Mouse (Mus musculus) spleen, postnatal 14 days (tissue): ENCODE data around the gene Lrrk2.
A peak's percentile ranks its signal among the peaks of the same experiment; 100 is the strongest.

Experiments used
- DNase-seq, 2 experiments: peaks; one replicate each; pipeline ENCODE4 v3.0.0; 2021 to 2022; ENCODE audit warnings: low spot score in 2 of 2

Lrrk2 gene

DNA sequence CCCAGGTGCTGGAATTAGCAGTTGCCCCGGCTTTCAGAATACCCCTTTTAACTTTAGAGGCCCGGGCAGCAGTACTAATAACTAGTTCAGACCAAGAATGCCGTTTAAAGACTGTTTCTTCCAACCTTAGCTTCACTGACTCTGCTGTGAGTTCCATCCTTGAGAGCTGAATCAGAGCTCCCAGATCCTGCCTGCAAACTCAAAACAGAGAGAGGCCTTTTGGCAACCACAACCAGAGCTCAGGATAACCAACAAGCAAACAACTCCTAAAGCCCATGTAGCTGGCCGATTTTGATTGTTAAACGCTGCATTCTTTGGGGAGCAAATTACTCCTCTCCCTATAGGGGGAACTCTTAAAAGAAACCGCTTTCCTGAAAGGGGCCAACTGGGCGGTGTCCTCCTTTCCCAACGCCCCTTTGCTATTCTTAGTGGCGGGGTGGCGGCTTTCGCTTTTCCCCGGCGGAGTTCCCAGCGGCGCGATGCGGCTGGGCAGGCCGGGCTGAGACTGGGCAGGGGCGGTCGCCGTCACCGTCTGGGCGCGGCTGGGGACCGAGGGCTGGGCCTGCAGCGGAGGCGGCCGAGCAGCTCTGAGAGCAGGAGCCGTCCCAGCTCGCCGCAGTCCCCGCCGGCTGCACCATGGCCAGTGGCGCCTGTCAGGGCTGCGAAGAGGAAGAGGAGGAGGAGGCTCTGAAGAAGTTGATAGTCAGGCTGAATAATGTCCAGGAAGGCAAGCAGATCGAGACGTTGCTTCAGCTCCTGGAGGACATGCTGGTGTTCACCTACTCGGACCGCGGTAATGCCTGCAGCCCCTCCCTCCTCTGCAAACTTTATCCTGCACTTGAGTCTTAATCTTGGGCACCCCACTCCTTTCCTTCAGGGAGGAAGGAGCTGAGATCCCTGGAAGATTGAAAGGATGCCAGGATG, at the start of gene Lrrk2:
Gene Lrrk2, plus strand, starts transcription at position 531 of the 924 bp plus-strand sequence.
- DNase-seq, result peak; percentile 46 to 59

GRCm38 (mm10) chr15:91624475-91624874, 48.5 kb upstream of the Lrrk2 start:
- no peak for DNase-seq

DNA sequence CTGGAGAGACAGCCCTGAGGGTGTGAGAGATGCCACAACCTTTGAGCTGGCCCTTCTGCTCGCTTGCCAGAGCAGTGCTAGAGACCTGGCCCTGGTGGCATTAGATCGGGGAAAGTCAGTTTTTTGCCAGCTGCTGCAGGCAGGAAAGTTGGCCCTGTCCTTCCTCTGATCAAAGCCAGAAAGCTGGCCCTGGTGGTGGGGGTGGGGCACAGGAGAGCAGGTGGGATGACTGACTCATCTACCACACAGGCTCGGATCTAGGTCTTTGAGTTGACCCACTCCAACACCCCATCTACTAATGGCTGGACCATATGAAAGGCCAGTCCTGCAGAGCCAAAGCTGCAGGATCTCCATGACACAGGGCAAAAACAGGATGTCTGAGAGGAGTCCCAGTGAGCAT, 43.8 kb upstream of the Lrrk2 start:
- DNase-seq, result no peak

DNA sequence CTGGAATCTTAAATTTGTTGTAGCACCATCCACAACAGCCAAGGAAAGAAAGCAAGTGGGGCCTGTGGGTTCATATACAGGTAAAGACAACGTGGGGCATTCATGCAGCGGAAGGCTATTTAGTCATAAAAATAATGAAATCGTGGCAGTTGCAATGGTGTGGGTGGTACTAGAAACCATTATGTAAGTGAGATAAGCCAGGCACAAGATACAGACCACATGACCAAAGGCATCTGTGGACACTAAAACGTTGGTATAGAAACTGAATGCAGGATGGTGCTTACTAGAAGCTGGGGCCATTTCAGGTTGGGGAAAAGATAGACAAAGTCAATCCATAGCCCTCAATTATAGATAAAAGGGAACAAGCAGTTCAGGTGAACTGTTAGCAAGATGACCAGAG, 40.5 kb upstream of the Lrrk2 start:
- DNase-seq, result no peak

GRCm38 (mm10) chr15:91633051-91633450, 39.9 kb upstream of the Lrrk2 start:
- DNase-seq, result no peak

GRCm38 (mm10) chr15:91633806-91634205, 39.2 kb upstream of the Lrrk2 start:
- DNase-seq, result no peak

DNA sequence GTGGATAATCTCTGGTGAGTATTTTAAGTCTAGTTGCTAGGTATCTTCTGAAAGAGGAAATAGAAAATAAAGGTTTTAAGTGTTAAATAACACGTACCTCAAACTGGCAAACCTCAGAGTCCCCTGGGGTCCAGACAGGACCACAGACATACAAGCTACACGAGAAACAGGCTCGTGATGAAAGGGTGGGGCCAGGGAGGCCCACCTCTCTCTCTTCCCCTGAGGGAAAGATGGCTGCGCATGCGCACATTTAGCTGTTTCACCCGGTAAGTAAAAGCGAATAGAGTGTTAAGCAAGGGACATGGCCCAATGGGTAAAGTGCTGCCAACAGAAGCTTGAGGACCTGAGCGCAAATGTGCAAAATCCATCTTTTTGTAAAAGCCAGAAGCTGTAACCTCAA, 38.7 kb upstream of the Lrrk2 start:
- peak; percentile 62 to 72 for DNase-seq

GRCm38 (mm10) chr15:91641631-91642030, 31.3 kb upstream of the Lrrk2 start:
- DNase-seq, result no peak

- no peak for DNase-seq
Measured at GRCm38 (mm10) chr15:91642682-91643306, 30.2 kb upstream of the Lrrk2 start.

GRCm38 (mm10) chr15:91643632-91644348, 29.2 kb upstream of the Lrrk2 start:
- no peak for DNase-seq

GRCm38 (mm10) chr15:91650270-91650669, 22.7 kb upstream of the Lrrk2 start:
- no peak for DNase-seq

DNA sequence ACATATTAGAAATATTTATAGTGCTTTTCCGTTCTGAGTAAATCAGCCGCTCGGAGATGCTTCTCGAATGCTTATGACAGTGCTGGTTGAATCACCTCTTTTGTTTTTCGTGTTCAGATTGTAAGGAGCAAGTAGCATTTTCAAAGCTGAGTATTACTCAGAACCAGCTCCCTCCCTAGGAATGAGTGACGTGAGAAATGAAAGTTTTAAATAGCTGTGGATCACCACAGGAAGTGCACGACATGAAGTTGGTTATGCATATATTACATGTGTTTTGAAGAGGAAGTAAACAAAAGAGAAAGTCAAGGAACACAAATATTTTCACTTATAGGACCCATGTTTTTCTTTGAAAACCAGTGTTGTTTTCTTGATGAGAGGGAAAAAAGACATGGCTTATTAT, 21.5 kb upstream of the Lrrk2 start:
- DNase-seq, result no peak

GRCm38 (mm10) chr15:91658227-91658626, 14.7 kb upstream of the Lrrk2 start:
- DNase-seq, result peak in 1 of 2 experiments; percentile 38

DNA sequence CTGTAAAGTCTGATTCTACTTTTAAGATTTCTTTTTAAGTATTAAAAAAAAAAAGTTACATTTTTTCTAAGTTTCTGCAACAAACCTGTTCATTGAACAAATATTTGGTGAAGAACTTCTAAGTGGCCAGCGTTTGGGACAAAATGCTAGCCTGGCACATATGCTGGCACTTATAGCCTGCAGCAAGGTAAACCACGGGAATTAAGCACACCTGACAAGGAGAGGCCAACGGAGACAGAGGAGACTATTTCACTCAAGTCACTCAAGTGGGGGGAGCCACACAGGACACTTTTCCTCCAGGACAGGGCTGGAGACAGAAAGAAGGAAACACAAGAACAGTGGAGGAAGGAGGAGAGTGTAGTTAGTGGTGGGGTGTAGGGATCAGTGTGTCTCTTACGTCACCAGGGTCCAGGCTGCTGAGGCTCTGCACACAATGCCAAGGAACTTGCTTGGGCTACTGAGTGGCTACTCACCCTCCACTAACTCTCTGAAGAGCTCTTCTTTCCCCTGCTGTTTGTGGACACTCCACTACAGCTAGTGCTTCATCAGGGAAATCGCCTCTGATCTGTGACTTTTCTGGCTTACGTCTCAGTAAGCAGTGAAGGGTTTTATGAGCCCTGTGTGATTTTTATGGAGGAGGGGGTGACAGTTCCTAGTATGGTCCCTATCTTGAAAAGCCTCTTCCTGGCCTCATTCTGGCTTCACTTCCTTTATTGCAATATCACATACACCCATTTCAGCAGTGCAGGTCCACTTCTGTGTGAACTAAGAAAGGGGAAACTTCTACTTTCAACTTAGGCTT, 12.5 kb upstream of the Lrrk2 start:
- DNase-seq, result no peak

DNA sequence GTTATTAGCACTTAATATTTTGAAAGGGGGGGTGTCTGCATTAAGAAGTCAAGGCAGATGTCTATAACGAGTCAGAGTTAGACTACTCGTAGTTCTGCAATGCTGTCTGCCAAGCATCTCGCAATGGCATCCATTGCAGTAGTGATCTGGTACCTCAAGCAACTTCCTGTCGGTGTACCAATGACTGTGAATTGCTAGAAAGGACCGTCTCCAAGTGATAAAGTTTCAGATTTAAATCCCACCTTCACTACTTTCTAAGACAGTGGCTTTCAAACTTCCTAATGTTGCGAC, 12.0 kb upstream of the Lrrk2 start:
- no peak for DNase-seq

DNA sequence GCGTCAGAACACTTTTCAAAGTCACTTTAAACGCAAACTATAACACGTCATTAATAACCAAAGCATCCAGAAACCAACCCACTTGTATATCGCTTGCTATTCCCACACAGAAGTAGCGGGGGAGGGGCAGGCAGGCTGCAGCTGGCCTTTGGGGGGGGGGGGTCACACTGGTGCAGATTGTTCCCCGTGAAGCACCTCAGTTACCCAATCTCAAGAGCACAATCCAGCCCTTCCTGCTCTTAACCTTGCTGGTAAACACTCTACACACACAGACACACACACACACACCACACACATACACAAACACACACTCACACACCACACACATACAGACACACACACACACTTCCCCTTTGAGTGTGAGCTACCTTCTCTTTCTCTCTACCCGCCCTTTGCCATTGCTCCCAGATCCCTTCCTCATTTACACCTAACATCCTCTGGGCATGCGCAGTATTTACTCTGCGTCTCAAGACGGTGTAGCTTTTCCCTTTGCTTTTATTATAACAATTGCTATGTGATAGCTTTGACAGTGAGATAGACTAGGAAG, 8.3 kb upstream of the Lrrk2 start:
- DNase-seq, result no peak

GRCm38 (mm10) chr15:91665530-91665929, 7.4 kb upstream of the Lrrk2 start:
- no peak for DNase-seq

DNA sequence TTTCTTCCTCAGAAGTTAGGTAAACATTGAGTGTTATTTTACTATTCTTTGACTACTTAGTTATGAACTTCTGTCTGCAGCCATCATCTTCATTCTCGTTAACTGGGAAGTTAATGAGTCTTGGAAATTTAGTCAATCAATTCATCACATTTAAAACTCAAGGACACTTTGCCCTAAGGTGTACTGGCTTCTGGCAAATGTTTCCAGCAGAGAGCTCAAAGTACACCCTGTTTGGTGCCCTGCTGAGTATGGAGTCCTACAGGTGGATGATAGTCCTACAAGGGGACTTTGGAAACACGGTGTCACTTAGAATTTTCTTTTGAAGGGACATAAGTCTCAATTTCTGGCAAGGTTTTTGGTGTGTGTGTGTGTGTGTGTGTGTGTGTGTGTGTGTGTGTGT, 1.8 kb upstream of the Lrrk2 start:
- no peak for DNase-seq

GRCm38 (mm10) chr15:91671987-91672386, 988 bp upstream of the Lrrk2 start:
- DNase-seq, result no peak

- no peak for DNase-seq
Measured at GRCm38 (mm10) chr15:91673569-91673905, 562 bp downstream of the Lrrk2 start.

DNA sequence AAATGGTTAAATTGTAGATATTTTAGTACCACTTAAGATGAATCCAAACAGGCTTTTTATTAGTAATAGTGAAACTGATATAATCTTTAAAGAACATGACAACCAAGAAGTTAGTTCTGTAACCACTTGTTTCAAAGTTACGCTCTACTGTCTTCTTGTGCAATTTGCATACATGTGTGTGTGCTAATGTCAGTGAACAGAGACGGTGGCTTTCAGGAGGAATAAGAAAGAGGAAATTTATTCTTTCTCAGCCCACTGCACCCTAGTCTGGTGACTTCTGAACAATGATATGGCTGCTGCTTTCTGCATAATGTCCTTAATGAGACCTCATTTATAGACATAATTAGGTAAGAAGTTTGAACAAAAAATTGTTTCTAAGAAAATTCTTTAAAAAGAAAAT, 7.1 kb downstream of the Lrrk2 start:
- no peak for DNase-seq
